Mouse (Mus musculus): Measurements from ENCODE around the gene Ralgps2. TPM values are rescaled to one million over a fixed set of nuclear protein-coding genes. Genes with fewer than 3 reads are reported as not detected.

The Ralgps2 gene
- polyA plus RNA-seq, 1 experiment from 2014 or later: 60.2 TPM

- Histone ChIP-seq H3K4me2 (ENCODE audit: low read length) (no peak overlapping the region), H3K9me3 (ENCODE audit: control insufficient read depth, low read length) (no peaks in the 10 kb centered on the region), H3K27ac (replicated peaks in 1 of 2; ENCODE audit: control insufficient read depth in 1 of 2, insufficient read depth in 1 of 2, low read depth in 2 of 2, low read length in 2 of 2) (no peak overlapping the region), H3K27me3 (ENCODE audit: control insufficient read depth, insufficient read depth, low read length) (no peaks in the 10 kb centered on the region), H3K36me3 (ENCODE audit: control insufficient read depth, insufficient read depth, low read length) (no peaks in the 10 kb centered on the region), H3K4me1 (ENCODE audit: control insufficient read depth in 2 of 2, insufficient read depth in 2 of 2, low read length in 2 of 2) (peaks cover 0 to 2% of the 10 kb centered on the region in 2 experiments; a peak in 2 of 4 replicates), H3K4me3 (ENCODE audit: control insufficient read depth in 1 of 2, insufficient read depth in 1 of 2, low read depth in 1 of 2, low read length in 2 of 2) (no peak overlapping the region), H3K9ac (ENCODE audit: low read length) (no peak overlapping the region)
- WGBS: 82% methylated on average over 4 of the region's 4 CpGs
- no peak for ATAC-seq (ENCODE audit: insufficient number of reproducible peaks, insufficient read depth, low FRiP score, low read depth)
Observed at GRCm38 (mm10) chr1:156979722-156980121, 40.3 kb upstream of the Ralgps2 start.

- Histone ChIP-seq H3K4me3 (ENCODE audit: control insufficient read depth in 1 of 2, insufficient read depth in 1 of 2, low read depth in 1 of 2, low read length in 2 of 2) (no peak overlapping the region), H3K27me3 (ENCODE audit: control insufficient read depth, insufficient read depth, low read length) (no peaks in the 10 kb centered on the region), H3K4me2 (ENCODE audit: low read length) (no peak overlapping the region), H3K27ac (replicated peaks in 1 of 2; ENCODE audit: control insufficient read depth in 1 of 2, insufficient read depth in 1 of 2, low read depth in 2 of 2, low read length in 2 of 2) (no peak overlapping the region), H3K9ac (ENCODE audit: low read length) (no peak overlapping the region), H3K9me3 (ENCODE audit: control insufficient read depth, low read length) (no peaks in the 10 kb centered on the region), H3K36me3 (ENCODE audit: control insufficient read depth, insufficient read depth, low read length) (no peaks in the 10 kb centered on the region), H3K4me1 (ENCODE audit: control insufficient read depth in 2 of 2, insufficient read depth in 2 of 2, low read length in 2 of 2) (peaks cover 0 to 2% of the 10 kb centered on the region in 2 experiments; a peak in 2 of 4 replicates)
- 85% methylated on average over 7 of the region's 7 CpGs for WGBS
- no peak for ATAC-seq (ENCODE audit: insufficient number of reproducible peaks, insufficient read depth, low FRiP score, low read depth)
Observed at GRCm38 (mm10) chr1:156978656-156979055, 39.2 kb upstream of the Ralgps2 start.

GRCm38 (mm10) chr1:156973857-156974256, 34.4 kb upstream of the Ralgps2 start:
- Histone ChIP-seq H3K27me3 (ENCODE audit: control insufficient read depth, insufficient read depth, low read length) (no peaks in the 10 kb centered on the region), H3K4me2 (ENCODE audit: low read length) (no peak overlapping the region), H3K36me3 (ENCODE audit: control insufficient read depth, insufficient read depth, low read length) (no peaks in the 10 kb centered on the region), H3K9ac (ENCODE audit: low read length) (no peak overlapping the region), H3K4me3 (ENCODE audit: control insufficient read depth in 1 of 2, insufficient read depth in 1 of 2, low read depth in 1 of 2, low read length in 2 of 2) (no peak overlapping the region), H3K9me3 (ENCODE audit: control insufficient read depth, low read length) (no peaks in the 10 kb centered on the region), H3K27ac (replicated peaks in 1 of 2; ENCODE audit: control insufficient read depth in 1 of 2, insufficient read depth in 1 of 2, low read depth in 2 of 2, low read length in 2 of 2) (no peak overlapping the region), H3K4me1 (ENCODE audit: control insufficient read depth in 2 of 2, insufficient read depth in 2 of 2, low read length in 2 of 2) (no peaks in the 10 kb centered on the region)
- 75% methylated on average over 6 of the region's 6 CpGs for WGBS
- no peak for ATAC-seq (ENCODE audit: insufficient number of reproducible peaks, insufficient read depth, low FRiP score, low read depth)

- Histone ChIP-seq H3K9ac (ENCODE audit: low read length) (no peak overlapping the region), H3K4me1 (ENCODE audit: control insufficient read depth in 2 of 2, insufficient read depth in 2 of 2, low read length in 2 of 2) (no peaks in the 10 kb centered on the region), H3K9me3 (ENCODE audit: control insufficient read depth, low read length) (no peaks in the 10 kb centered on the region), H3K4me3 (ENCODE audit: control insufficient read depth in 1 of 2, insufficient read depth in 1 of 2, low read depth in 1 of 2, low read length in 2 of 2) (no peak overlapping the region), H3K27ac (replicated peaks in 1 of 2; ENCODE audit: control insufficient read depth in 1 of 2, insufficient read depth in 1 of 2, low read depth in 2 of 2, low read length in 2 of 2) (no peak overlapping the region), H3K36me3 (ENCODE audit: control insufficient read depth, insufficient read depth, low read length) (no peaks in the 10 kb centered on the region), H3K4me2 (ENCODE audit: low read length) (no peak overlapping the region), H3K27me3 (ENCODE audit: control insufficient read depth, insufficient read depth, low read length) (no peaks in the 10 kb centered on the region)
- ATAC-seq (ENCODE audit: insufficient number of reproducible peaks, insufficient read depth, low FRiP score, low read depth): no peak
- WGBS: 93% methylated on average over 4 of the region's 4 CpGs
Observed at GRCm38 (mm10) chr1:156972391-156972790, 33.0 kb upstream of the Ralgps2 start.

GRCm38 (mm10) chr1:156971206-156971811, 31.9 kb upstream of the Ralgps2 start:
- 47% methylated on average over 7 of the region's 7 CpGs for WGBS
- H3K9me3 ChIP-seq (ENCODE audit: control insufficient read depth, low read length): no peaks in the 10 kb centered on the region
- no peaks in the 10 kb centered on the region for H3K27me3 ChIP-seq (ENCODE audit: control insufficient read depth, insufficient read depth, low read length)
- H3K36me3 ChIP-seq (ENCODE audit: control insufficient read depth, insufficient read depth, low read length): no peaks in the 10 kb centered on the region
- no peak for ATAC-seq (ENCODE audit: insufficient number of reproducible peaks, insufficient read depth, low FRiP score, low read depth)
- no peak overlapping the region for H3K27ac ChIP-seq (replicated peaks in 1 of 2; ENCODE audit: control insufficient read depth in 1 of 2, insufficient read depth in 1 of 2, low read depth in 2 of 2, low read length in 2 of 2)
- no peak overlapping the region for H3K9ac ChIP-seq (ENCODE audit: low read length)
- no peak overlapping the region for H3K4me2 ChIP-seq (ENCODE audit: low read length)
- H3K4me3 ChIP-seq (ENCODE audit: control insufficient read depth in 1 of 2, insufficient read depth in 1 of 2, low read depth in 1 of 2, low read length in 2 of 2): no peak overlapping the region
- H3K4me1 ChIP-seq (ENCODE audit: control insufficient read depth in 2 of 2, insufficient read depth in 2 of 2, low read length in 2 of 2): no peaks in the 10 kb centered on the region

GRCm38 (mm10) chr1:156970641-156971040, 31.2 kb upstream of the Ralgps2 start:
- Histone ChIP-seq H3K27me3 (ENCODE audit: control insufficient read depth, insufficient read depth, low read length) (no peaks in the 10 kb centered on the region), H3K36me3 (ENCODE audit: control insufficient read depth, insufficient read depth, low read length) (no peaks in the 10 kb centered on the region), H3K4me1 (ENCODE audit: control insufficient read depth in 2 of 2, insufficient read depth in 2 of 2, low read length in 2 of 2) (no peaks in the 10 kb centered on the region), H3K27ac (replicated peaks in 1 of 2; ENCODE audit: control insufficient read depth in 1 of 2, insufficient read depth in 1 of 2, low read depth in 2 of 2, low read length in 2 of 2) (no peak overlapping the region), H3K4me2 (ENCODE audit: low read length) (no peak overlapping the region), H3K9ac (ENCODE audit: low read length) (no peak overlapping the region), H3K9me3 (ENCODE audit: control insufficient read depth, low read length) (no peaks in the 10 kb centered on the region), H3K4me3 (ENCODE audit: control insufficient read depth in 1 of 2, insufficient read depth in 1 of 2, low read depth in 1 of 2, low read length in 2 of 2) (no peak overlapping the region)
- WGBS: 69% methylated on average over 6 of the region's 6 CpGs
- no peak for ATAC-seq (ENCODE audit: insufficient number of reproducible peaks, insufficient read depth, low FRiP score, low read depth)

- peaks cover 7 to 8% of the 10 kb centered on the region in 2 experiments for H3K4me1 ChIP-seq (ENCODE audit: control insufficient read depth in 2 of 2, insufficient read depth in 2 of 2, low read length in 2 of 2)
- H3K4me3 ChIP-seq (ENCODE audit: control insufficient read depth in 1 of 2, insufficient read depth in 1 of 2, low read depth in 1 of 2, low read length in 2 of 2): no peak overlapping the region
- WGBS: 73% methylated on average over 7 of the region's 7 CpGs
- H3K27ac ChIP-seq (replicated peaks in 1 of 2; ENCODE audit: control insufficient read depth in 1 of 2, insufficient read depth in 1 of 2, low read depth in 2 of 2, low read length in 2 of 2): no peak overlapping the region
- ATAC-seq (ENCODE audit: insufficient number of reproducible peaks, insufficient read depth, low FRiP score, low read depth): no peak
- no peaks in the 10 kb centered on the region for H3K27me3 ChIP-seq (ENCODE audit: control insufficient read depth, insufficient read depth, low read length)
- no peak overlapping the region for H3K4me2 ChIP-seq (ENCODE audit: low read length)
- H3K36me3 ChIP-seq (ENCODE audit: control insufficient read depth, insufficient read depth, low read length): no peaks in the 10 kb centered on the region
- no peak overlapping the region for H3K9ac ChIP-seq (ENCODE audit: low read length)
- H3K9me3 ChIP-seq (ENCODE audit: control insufficient read depth, low read length): no peaks in the 10 kb centered on the region
Observed at GRCm38 (mm10) chr1:156968107-156968506, 28.7 kb upstream of the Ralgps2 start.

GRCm38 (mm10) chr1:156964586-156964932, 25.1 kb upstream of the Ralgps2 start:
- Histone ChIP-seq H3K27me3 (ENCODE audit: control insufficient read depth, insufficient read depth, low read length) (no peaks in the 10 kb centered on the region), H3K4me2 (ENCODE audit: low read length) (no peak overlapping the region), H3K9me3 (ENCODE audit: control insufficient read depth, low read length) (no peaks in the 10 kb centered on the region), H3K27ac (replicated peaks in 1 of 2; ENCODE audit: control insufficient read depth in 1 of 2, insufficient read depth in 1 of 2, low read depth in 2 of 2, low read length in 2 of 2) (no peak overlapping the region), H3K36me3 (ENCODE audit: control insufficient read depth, insufficient read depth, low read length) (no peaks in the 10 kb centered on the region), H3K4me3 (ENCODE audit: control insufficient read depth in 1 of 2, insufficient read depth in 1 of 2, low read depth in 1 of 2, low read length in 2 of 2) (no peak overlapping the region), H3K9ac (ENCODE audit: low read length) (no peak overlapping the region), H3K4me1 (ENCODE audit: control insufficient read depth in 2 of 2, insufficient read depth in 2 of 2, low read length in 2 of 2) (peaks cover 7 to 9% of the 10 kb centered on the region in 2 experiments)
- no peak for ATAC-seq (ENCODE audit: insufficient number of reproducible peaks, insufficient read depth, low FRiP score, low read depth)
- WGBS: 53% methylated on average over 4 of the region's 4 CpGs

All from heart, embryonic 14.5 days (tissue).